Mouse (Mus musculus) spleen, adult 2 months (tissue): ENCODE measurements around the gene Rgs10. TPM values are rescaled to one million over a fixed set of nuclear protein-coding genes. Genes with fewer than 3 reads are reported as not detected.
A peak's percentile ranks its signal among the peaks of the same experiment; 100 is the strongest.

Experiments
- DNase-seq, 2 experiments: peaks; one replicate each; pipeline versions ENCODE4 v3.0.0 to v3.0.0-alpha.2; 2012 to 2021; ENCODE audit warnings: low spot score in 2 of 2, low read depth in 1 of 2
- H3K27ac ChIP-seq: fragments of 200-500 bp; 2 replicates; pipeline ENCODE4 v1.5.1; 2012; ENCODE audit warnings: low read length, inconsistent platforms; ENCODE audit not compliant: insufficient read depth
- H3K27me3 ChIP-seq: fragments of 200-500 bp; 2 replicates; pipeline ENCODE4 v1.6.1; 2012; ENCODE audit warnings: mild to moderate bottlenecking, moderate library complexity, low read length, inconsistent platforms; ENCODE audit not compliant: control insufficient read depth, insufficient read depth
- H3K36me3 ChIP-seq: fragments of 200-500 bp; 2 replicates; pipeline ENCODE4 v1.6.1; 2012; ENCODE audit warnings: mild to moderate bottlenecking, low read length, inconsistent platforms; ENCODE audit not compliant: control insufficient read depth, insufficient read depth
- H3K4me1 ChIP-seq: fragments of 200-500 bp; 2 replicates; pipeline ENCODE4 v1.6.1; 2011; ENCODE audit warnings: inconsistent platforms; ENCODE audit not compliant: control insufficient read depth, insufficient read depth, insufficient read length
- H3K4me3 ChIP-seq: fragments of 200-500 bp; 2 replicates; pipeline ENCODE4 v1.5.1; 2011; ENCODE audit warnings: mild to moderate bottlenecking, inconsistent platforms; ENCODE audit not compliant: insufficient read depth, insufficient read length; ENCODE audit errors: extremely low read depth
- CTCF ChIP-seq: fragments of 200-500 bp; IDR thresholded peaks from 2 replicates; pipeline ENCODE4 v1.5.1; 2011; ENCODE audit warnings: mild to moderate bottlenecking, inconsistent platforms; ENCODE audit not compliant: insufficient read depth, insufficient read length, insufficient replicate concordance; ENCODE audit errors: extremely low read depth
- POLR2A ChIP-seq: fragments of 200-500 bp; IDR thresholded peaks from 2 replicates; pipeline ENCODE4 v1.6.1; 2011; ENCODE audit warnings: low read depth, low read length, inconsistent platforms
- WGBS: fragments of 180-500 bp; shearing (Covaris S2); methylation state at CpG from one replicate; pipeline ENCODE4 v1.1.7; 2018; 5-methylcytosine and 5-hydroxymethylcytosine counted together
- polyA plus RNA-seq: library from polyadenylated mRNA; depleted of rRNA; stranded (reverse); fragments of >200 nt; gene quantifications from 2 replicates; pipeline ENCODE4 v1.2.3, GENCODE M21; 2012; rRNA removed

Gene Rgs10
- polyA plus RNA-seq, result 20.8 and 21.6 TPM in 2 replicates

DNA sequence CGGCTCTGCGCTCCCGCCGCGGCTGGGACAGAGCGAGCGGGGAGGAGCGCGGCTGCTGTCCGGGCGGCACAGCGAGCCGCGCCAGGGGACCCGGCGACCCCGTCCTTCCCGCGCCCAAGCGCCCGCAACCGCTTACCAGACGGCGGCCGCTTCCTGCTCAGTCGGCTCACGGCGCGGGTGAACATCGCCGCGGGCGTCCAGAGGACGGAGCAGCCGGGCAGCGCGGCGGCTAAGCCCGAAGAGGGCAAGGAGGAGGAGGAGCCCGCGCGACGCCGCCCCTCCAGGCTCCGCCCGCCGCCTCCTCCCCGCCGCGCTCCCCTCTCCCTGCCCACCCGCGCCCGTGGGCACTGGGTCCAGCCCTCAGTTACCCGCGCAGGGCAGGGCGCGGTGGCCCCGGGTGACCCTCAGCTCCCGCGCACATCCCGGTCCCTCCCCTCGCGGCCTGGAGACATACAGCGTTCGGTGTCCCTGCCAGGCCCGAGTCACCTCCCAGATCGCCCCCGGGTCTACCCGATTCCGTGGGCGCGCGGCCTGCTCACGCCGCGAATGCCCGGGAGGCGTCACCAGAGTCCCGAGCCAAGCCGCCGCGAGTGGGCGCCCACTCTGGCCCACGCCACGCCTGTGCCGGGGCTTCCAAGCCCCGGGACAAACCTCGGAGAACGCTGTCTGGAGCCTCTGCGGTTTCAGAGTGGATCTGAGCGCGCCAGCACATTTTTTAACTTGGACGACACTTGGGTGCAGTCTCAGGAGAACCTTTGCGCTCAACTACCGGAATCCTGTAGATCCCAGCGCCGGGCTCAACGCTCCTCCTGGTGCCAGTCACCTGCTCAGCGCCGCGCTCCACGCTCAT, at the start of gene Rgs10:
Gene Rgs10 (minus strand): TSS at position 829 of the 850 bp plus-strand sequence.
- H3K4me1 ChIP-seq, result peaks cover 5% of the 10 kb centered on the region; the same call in 1 of the 2 replicates
- no peak within 1 kb of the TSS; the same call in 1 of the 2 replicates for H3K27ac ChIP-seq
- peak within 1 kb of the TSS; percentile 61 for H3K4me3 ChIP-seq
- TF ChIP-seq POLR2A, result no peak
- TF ChIP-seq CTCF, result no peak
- DNase-seq, result peak in 1 of 2 experiments; percentile 45
- peaks cover 12% of the 10 kb centered on the region for H3K27me3 ChIP-seq
- WGBS, result under 1% methylated on average over 95 of the region's 102 CpGs
- H3K36me3 ChIP-seq, result no peaks in the 10 kb centered on the region

DNA sequence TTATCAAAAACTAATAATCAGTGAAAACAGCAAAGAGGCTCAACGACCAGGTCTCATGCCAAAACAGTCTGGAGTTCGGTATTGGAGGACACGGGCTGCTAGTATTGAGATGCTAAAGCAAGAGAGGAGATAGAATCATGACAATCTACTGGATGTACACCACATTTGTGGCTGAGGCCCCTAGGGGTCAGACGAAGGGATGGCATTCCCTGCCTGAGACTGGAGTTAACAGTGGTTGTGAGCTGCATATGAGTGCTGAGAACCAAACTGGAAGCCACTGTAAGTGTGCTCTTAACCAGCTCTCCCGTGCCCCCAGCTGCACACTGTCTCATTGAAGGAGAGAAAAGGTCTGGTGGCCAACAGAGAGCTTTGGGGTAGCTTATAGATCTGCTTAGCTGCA, 43.8 kb upstream of the Rgs10 start:
- H3K36me3 ChIP-seq, result no peaks in the 10 kb centered on the region
- H3K4me1 ChIP-seq, result peaks cover 6% of the 10 kb centered on the region
- 74% methylated on average over 5 of the region's 5 CpGs for WGBS
- TF ChIP-seq CTCF (no peak), POLR2A (no peak)
- no peak overlapping the region for H3K27ac ChIP-seq
- no peaks in the 10 kb centered on the region for H3K27me3 ChIP-seq
- DNase-seq, result no peak
- H3K4me3 ChIP-seq, result no peak overlapping the region

DNA sequence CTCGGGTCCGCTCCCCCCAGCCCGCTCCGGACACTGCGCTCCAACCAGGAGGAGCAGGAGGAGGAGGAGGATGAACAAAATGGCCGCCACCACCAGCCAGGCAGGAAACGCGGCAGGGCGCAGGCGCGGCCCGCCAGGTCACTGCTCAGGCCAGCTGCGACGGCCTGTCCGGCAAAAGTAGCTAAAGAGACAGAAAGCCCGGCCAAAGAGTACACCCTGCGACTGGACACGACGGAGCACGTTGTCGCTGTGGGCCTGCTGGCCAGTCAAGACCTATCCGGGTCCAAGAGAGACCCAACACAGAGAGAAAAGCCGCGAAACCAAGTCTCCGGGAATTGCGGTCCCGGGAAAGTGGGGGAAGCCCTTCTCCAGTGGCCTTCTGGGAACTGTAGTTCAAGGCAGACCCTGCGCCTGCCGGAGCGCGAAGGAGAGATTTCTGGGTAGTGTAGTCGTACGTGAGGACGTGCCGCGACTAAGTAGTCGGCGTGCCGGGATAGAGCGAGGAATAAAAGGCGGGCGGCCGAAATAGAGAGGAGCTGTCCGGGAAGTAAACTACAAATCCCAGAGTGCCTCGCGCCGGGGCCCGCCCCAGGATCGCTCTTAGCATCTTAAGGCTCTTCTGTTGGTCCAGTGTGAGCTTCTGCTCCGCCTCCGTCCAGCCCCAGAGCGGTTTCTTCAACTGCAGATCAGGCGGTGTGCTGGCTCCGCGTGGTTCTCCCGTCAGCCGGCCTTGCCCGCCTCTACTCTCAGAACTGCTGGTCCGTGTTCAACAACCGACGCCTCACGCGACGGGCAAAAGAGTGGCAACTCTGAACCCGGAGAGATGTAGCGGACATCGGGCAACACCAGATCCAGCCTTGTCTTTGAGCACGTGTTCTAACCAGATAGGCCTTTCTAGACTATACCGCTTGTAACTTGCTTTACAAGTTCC, 43.0 kb upstream of the Rgs10 start, which contains the start of gene Tial1:
Gene Tial1 (minus strand): TSS at position 433 of the 931 bp plus-strand sequence.
- H3K27ac ChIP-seq, result peak within 1 kb of the TSS; percentile 99
- H3K4me3 ChIP-seq, result peak within 1 kb of the TSS; percentile 99
- DNase-seq, result peak; percentile 96 to 97
- no peaks in the 10 kb centered on the region for H3K27me3 ChIP-seq
- TF ChIP-seq CTCF, result no peak
- TF ChIP-seq POLR2A, result peak; percentile 52
- under 1% methylated on average over 67 of the region's 69 CpGs for WGBS
- H3K36me3 ChIP-seq, result no peaks in the 10 kb centered on the region
- H3K4me1 ChIP-seq, result peaks cover 6% of the 10 kb centered on the region

DNA sequence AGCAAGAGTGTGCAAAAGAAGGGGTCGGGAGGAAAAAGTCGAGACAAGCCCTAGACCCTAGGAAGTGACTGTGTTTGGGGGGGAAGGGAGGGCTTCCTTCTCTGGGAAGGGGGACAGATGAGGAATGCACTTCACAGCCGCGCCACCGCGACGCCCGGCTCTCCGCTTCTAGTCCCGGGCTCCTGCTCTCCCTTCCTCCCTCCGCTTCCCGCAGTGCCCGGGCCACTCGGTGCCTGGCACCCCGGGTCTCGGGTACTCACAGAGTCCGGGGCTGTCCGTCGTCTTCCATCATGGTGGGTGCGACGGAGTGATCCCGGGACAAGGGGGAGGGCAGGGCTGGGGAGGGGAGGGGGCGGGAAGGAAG, 42.3 kb upstream of the Rgs10 start:
- H3K4me1 ChIP-seq, result peaks cover 6% of the 10 kb centered on the region
- H3K27me3 ChIP-seq, result no peaks in the 10 kb centered on the region
- H3K4me3 ChIP-seq, result peak overlapping the region; percentile 99
- H3K36me3 ChIP-seq, result no peaks in the 10 kb centered on the region
- H3K27ac ChIP-seq, result peak overlapping the region; percentile 65
- no peak for TF ChIP-seq POLR2A
- no peak for TF ChIP-seq CTCF
- no peak for DNase-seq
- WGBS, result under 1% methylated on average over 21 of the region's 23 CpGs

DNA sequence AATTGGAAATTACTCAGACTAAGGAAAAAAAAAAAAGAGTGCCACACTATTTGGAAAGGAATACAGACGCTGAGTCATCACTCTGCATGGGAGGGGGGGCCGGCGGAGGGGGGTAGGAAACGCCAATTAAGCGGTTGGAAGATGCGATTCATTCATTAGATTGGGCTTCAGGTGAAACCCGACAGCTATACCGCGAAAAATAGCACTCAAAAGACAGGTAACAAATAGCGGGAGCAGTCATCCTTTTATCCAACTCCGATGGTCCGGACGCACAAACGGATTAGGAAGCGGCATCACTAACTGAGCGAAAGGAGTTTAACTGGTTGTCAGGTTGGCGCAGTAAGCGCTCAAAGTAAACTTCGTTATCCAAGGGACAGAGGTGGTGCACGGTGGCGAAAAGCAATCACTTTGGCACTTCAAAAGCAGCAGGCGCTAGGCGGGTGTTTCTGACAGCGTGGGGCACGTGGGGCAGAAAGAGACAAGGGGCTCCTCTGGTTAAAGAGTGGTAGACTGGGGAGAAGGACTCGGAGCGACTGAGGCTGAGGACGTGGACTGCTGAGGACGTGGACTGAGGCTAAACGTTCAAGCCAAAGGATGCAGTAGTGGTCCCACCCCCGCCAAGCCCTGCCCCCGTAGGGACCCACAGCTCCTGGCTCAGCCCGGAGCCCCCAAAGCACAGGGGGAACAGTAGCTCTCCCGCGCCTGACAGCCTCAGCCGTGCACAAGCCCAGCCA, 41.7 kb upstream of the Rgs10 start:
- H3K27me3 ChIP-seq, result no peaks in the 10 kb centered on the region
- peak overlapping the region; percentile 65; the same call in 1 of the 2 replicates for H3K27ac ChIP-seq
- peak overlapping the region; percentile 99 for H3K4me3 ChIP-seq
- H3K36me3 ChIP-seq, result no peaks in the 10 kb centered on the region
- DNase-seq, result peak in 1 of 2 experiments; percentile 21
- TF ChIP-seq CTCF, result no peak
- TF ChIP-seq POLR2A, result no peak
- under 1% methylated on average over 36 of the region's 36 CpGs for WGBS
- H3K4me1 ChIP-seq, result peaks cover 6% of the 10 kb centered on the region

DNA sequence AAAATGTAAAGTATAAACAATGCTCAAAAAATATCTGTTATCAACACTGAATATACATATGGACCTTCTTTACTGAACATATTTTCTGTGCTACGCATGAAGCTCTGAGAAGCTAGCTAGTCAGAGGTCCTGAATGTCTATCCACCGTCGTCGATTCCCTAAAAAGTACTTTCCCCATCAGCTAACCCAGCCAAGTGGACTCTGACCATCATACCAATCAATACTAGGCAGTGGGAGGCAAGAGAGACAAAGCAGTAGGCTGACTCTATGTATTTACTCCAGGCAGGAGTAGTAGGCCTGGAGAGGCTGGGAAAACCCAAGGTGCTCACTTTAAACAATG, 41.2 kb upstream of the Rgs10 start:
- 32% methylated on average over 4 of the region's 4 CpGs for WGBS
- TF ChIP-seq CTCF (no peak), POLR2A (no peak)

More for the DNA sequence above, 41.2 kb upstream of the Rgs10 start:
- no peak for DNase-seq
- Histone ChIP-seq H3K4me3 (peak overlapping the region; percentile 99), H3K4me1 (peaks cover 6% of the 10 kb centered on the region), H3K27me3 (no peaks in the 10 kb centered on the region), H3K27ac (no peak overlapping the region), H3K36me3 (no peaks in the 10 kb centered on the region)
